Mouse (Mus musculus) E14TG2a.4 (cell line): ENCODE data around the gene Tfb1m.

ENCODE experiments used
- CTCF ChIP-seq: conservative IDR thresholded peaks from 2 replicates; pipeline ENCODE4 v1.5.1; 2014; ENCODE audit warnings: low read length
- NANOG ChIP-seq: IDR thresholded peaks from 2 replicates; pipeline ENCODE4 v1.6.1; 2014; ENCODE audit warnings: borderline replicate concordance, low read length, mixed read lengths

DNA sequence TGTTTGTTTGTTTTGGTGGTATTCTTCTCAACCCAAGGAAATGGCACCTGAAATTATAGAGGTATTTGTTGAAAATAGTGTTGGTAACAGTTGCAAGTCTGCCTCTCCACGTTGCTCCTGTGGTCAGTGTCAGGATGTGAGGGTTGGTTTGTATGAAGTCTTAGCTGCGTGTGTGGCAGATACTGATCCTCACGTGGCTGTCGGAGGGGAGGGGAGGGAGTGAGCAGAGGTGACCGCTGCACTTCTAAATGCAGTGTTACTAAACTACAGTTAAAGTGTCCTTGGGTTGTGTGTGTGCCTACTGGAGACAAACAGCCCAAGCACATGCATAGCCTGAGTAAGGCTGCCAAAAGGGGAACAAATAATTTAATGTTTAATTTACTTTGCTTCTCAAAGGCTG is 66.5 kb downstream of the Tfb1m start:
- no peak for TF ChIP-seq CTCF
- TF ChIP-seq NANOG: no peak
